Mouse (Mus musculus): Measurements from ENCODE around the gene Lyar. TPM values are rescaled to one million over a fixed set of nuclear protein-coding genes. Genes with fewer than 3 reads are reported as not detected.
A peak's percentile ranks its signal among the peaks of the same experiment; 100 is the strongest.

The Lyar gene
- total RNA-seq, 2 experiments from 2014 or later: 18.7 to 19.9 TPM

DNA sequence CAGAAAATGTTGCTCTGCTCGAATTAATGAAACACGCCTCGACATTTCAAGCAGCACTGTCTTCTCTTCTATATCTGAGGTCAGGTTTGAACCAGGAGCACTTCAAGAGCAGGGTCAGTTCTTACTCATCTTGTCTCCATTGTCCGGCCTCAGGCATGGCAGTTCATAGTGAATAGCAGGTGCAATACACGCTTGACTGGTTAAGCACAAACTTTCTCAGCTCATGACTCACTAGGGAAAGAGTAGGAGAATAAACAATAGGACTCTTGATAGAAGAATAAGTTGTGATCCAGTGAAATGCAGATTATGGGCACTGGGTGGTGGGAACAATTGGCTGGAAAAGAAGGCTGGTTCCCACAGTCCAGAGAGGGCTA lies 38.5 kb downstream of the Lyar start:
- TF ChIP-seq CTCF (IDR thresholded peaks at IDR 0.05): no peak
- Histone ChIP-seq H3K4me3 (no peak overlapping the region), H3K27ac (no peak overlapping the region)
- DNase-seq: no peak
- intact Hi-C loops (cut with DNase I): no loop called here

DNA sequence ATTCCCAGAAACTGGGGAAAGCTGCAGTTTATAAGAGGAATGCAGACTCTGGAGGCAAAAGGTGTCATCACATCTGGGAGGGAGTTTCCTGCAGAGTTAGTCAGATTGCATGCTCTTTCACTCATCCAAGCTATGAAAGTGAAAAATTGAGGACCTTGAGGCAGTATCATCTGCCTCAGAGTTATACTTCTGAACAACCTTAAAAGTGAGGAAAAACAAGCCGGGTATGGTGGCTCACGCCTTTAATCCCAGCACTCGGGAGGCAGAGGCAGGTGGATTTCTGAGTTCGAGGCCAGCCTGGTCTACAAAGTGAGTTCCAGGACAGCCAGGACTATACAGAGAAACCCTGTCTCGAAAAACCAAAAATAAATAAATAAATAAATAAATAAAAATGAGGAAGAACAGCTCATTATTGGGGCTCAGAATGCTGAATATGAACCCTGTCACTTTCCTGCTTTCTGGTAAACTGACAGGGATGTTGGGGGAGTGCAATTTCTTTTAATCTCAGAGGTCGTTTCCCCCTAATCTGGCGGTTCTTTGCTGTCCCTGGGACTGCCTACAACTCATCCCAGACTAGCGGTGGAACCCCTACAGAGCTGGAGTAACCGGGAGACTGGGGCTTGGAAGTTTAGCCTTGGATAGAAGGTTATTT lies 39.3 kb downstream of the Lyar start:
- intact Hi-C loops (cut with DNase I): loop anchor here (2.0 kb wide), 1 partner anchor 39 kb away; the partner anchor contains the start of genes Lyar and Zbtb49
- no peak for TF ChIP-seq CTCF (IDR thresholded peaks at IDR 0.05)
- no peak for DNase-seq
- peak overlapping the region; percentile 96 for H3K4me3 ChIP-seq
- H3K27ac ChIP-seq: peak overlapping the region; percentile 95

DNA sequence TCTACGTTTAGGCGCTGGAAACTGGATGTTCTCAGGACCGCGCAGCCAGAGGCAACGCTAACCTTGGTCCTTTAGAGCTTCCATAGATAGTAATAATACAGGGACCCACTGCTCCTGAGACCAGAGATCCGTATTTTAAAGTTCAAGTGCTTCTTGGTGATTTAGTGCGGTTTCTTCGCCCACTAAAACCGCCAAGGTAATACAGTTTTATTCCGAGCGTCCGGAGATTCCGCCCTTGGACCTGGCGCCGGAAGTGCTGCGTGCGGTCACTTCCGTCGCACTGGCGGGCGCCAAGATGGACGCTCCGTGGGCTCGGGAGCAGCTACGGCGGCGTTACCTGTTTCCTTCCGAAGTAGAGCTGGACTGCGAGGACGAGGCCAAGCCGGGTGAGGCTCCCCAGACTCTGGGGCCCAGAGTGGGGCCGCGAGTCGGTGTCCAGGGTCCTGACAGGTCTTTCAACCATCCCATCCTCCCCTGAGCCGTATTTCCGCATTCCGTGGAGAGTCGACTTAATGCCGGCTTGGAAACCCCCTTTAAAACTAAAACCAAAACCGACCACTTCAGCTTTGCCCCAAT lies 39.9 kb downstream of the Lyar start, which contains the start of gene Tmem128:
Gene Tmem128, plus strand, starts transcription at position 79 of the 576 bp plus-strand sequence.
- H3K4me3 ChIP-seq: peak within 1 kb of the TSS; percentile 96
- intact Hi-C loops (cut with DNase I): loop anchor here (2.0 kb wide), 1 partner anchor 39 kb away; the partner anchor contains the start of genes Lyar and Zbtb49
- peak within 1 kb of the TSS; percentile 95 for H3K27ac ChIP-seq
- no peak for TF ChIP-seq CTCF (IDR thresholded peaks at IDR 0.05)
- peak; percentile 75 for DNase-seq

DNA sequence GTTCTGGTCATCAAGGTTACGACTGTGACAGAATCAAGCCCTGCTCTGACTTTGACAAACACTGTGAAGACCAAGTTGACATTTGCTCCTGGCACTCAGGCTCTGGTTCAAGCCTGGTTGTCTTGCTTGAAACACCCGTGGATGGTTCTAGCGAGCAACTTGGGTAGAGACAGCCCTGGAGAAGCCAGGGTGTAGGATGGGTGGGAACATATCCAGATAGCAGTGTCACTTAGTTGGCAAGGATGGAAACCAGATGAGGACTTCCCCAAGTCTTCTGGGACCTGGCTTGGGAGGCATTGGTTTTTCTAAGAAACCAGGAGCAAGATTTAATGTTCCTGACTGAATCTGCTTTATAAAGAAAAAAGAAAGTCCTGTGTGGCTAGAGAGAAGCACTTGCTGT lies 50.7 kb downstream of the Lyar start:
- DNase-seq: no peak
- intact Hi-C loops (cut with DNase I): no loop called here
- Histone ChIP-seq H3K4me3 (no peak overlapping the region), H3K27ac (no peak overlapping the region)
- TF ChIP-seq CTCF (IDR thresholded peaks at IDR 0.05): no peak

DNA sequence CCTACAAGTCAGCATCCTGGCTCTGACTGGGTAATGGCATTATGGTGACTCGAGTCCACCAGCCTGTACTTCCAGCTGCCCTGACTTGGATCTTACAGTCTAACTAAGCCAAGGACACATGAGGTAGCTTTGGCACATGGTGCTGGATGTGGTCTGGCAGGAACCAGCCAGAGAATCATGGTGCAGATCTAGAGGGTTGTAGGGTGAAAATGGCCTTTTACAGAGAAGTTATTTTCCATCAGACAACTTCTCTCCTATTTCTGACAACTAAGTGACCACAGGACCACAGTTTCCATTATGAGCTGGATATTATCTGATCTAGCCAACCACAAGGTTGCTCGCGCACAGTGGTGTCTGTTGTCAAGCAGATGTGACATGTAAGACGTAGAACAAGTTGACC lies 53.6 kb downstream of the Lyar start:
- Histone ChIP-seq H3K27ac (no peak overlapping the region), H3K4me3 (no peak overlapping the region)
- TF ChIP-seq CTCF (IDR thresholded peaks at IDR 0.05): no peak
- DNase-seq: no peak
- intact Hi-C loops (cut with DNase I): no loop called here

DNA sequence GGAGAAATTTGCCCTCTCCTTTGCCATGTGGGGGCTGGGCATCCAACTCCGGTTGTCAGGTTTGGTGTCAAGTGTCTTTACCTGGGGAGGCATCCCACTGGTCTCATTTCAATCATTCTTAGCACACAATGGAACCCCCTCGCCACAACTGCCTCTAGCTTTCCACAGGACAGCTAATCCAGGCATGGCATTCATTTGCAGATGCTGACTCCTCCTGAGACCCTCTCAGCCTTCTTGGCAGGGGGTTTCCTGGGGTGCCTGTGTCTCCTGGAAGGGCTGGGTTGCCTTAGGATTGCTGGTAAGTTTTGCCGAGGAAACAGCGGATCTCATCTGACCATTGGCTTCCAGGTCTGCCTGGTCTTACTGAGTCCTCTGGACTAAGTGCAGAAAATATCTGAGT lies 55.5 kb downstream of the Lyar start, which contains the start of gene Otop1:
Gene Otop1, plus strand, starts transcription at position 202 of the 400 bp plus-strand sequence.
- intact Hi-C loops (cut with DNase I): no loop called here
- DNase-seq: no peak
- no peak for TF ChIP-seq CTCF (IDR thresholded peaks at IDR 0.05)
- Histone ChIP-seq H3K27ac (no peak within 1 kb of the TSS), H3K4me3 (no peak within 1 kb of the TSS)

DNA sequence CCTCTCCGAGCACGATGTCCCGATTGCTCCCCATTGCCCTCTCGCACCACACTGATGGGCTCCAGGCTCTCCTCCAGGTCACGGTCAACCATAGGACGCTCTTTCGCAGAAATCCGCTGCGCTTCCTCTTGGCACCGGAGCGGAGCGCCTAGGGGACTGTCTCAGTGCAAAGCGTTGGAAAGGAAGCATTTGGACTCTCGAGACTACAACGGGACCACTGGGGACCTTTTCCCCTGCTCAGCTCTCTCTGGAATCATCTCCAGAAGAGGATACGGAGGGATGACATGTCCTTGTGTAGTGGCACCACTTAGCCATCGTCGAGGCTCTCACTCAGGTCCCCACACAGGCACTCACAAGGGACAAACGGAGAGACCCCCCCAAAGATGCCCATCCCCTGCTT lies 56.2 kb downstream of the Lyar start:
- no peak for TF ChIP-seq CTCF (IDR thresholded peaks at IDR 0.05)
- no peak for DNase-seq
- H3K4me3 ChIP-seq: no peak overlapping the region
- H3K27ac ChIP-seq: no peak overlapping the region
- intact Hi-C loops (cut with DNase I): no loop called here

DNA sequence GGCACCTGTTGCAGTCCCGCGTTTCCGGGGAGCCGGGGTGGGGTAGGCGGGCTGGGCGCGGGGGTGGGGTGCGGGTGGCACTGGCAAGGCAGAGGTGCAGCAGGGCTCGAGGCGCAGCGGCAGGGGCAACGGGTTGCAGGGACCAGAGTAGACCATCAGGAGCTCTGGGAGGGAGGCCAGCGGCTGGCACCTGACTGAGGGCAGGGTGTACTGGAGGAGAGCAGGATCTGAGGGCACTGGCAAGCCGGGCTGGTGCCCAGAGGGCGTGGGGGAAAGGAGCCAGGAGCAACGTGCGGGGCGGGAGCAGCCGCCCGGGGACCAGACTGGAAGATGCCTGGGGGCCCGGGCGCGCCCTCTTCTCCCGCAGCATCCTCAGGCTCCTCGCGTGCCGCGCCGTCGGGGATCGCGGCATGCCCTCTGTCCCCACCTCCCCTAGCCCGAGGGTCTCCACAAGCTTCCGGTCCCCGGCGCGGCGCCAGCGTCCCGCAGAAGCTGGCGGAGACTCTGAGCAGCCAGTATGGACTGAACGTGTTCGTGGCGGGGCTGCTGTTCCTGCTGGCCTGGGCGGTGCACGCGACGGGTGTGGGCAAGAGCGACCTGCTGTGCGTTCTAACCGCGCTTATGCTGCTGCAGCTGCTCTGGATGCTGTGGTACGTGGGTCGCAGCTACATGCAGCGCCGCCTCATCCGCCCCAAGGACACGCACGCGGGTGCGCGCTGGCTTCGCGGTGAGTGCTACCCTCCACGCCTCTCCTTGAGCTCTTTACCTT lies 57.0 kb downstream of the Lyar start:
- Histone ChIP-seq H3K27ac (no peak overlapping the region), H3K4me3 (peak overlapping the region; percentile 30)
- no peak for DNase-seq
- no peak for TF ChIP-seq CTCF (IDR thresholded peaks at IDR 0.05)
- intact Hi-C loops (cut with DNase I): no loop called here

DNA sequence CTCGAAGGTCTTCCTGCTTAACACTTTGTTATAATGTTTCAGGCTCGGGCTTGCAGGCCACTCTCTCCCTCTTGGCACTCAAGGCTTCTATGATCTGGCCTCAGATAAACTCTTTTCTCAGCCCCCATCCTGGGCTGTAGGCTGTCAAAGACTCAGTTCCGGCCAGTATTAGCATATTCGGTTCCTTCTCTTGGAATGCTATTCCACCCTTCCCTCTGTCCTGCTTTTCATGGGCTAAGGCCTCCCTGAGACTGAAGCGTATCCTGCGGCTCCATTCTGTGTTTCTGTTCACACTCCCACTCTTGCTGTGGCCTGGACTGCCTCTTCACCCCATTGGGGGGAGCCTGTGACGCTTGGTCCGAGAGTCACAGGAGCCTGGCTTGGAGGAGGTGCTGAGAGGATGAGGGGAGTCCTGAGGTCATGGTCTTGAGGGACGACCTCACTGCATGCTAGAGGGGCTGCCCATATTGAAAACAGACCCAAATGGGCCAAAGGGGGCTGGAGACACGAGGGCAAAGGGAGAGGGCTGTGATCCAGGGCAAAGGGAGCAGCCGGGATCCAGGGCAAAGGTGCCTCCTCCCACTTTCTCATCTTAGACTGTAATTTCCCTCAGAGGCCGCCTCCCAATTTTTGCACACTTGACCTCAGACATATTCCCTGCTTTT lies 57.8 kb downstream of the Lyar start:
- TF ChIP-seq CTCF (IDR thresholded peaks at IDR 0.05): no peak
- no peak overlapping the region for H3K4me3 ChIP-seq
- no peak for DNase-seq
- intact Hi-C loops (cut with DNase I): no loop called here
- H3K27ac ChIP-seq: no peak overlapping the region

DNA sequence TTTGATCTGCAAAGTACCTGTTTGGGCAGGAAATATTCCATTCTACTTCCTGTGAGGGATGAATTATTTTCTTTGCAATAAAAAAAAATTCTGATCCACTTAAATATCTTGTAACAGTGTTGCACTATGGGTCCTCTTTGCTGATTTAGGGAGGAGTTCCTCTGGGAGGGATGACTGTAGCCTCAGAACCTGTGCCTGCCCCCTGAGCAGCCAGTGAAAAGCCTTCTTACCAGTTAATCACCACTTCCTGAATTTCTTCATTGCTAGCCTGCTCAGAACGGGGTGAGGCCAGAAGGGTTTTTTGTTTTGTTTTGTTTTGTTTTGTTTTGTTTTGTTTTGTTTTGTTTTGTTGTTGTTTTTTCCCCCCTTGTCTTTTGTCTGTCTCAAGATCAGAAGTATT lies 59.8 kb downstream of the Lyar start:
- no peak for TF ChIP-seq CTCF (IDR thresholded peaks at IDR 0.05)
- H3K27ac ChIP-seq: no peak overlapping the region
- DNase-seq: no peak
- no peak overlapping the region for H3K4me3 ChIP-seq
- intact Hi-C loops (cut with DNase I): no loop called here

Other genes starting within 250 kb of the Lyar start
- gene Stx18, start 181.7 kb upstream of the Lyar start, total RNA-seq (2021): 10 to 100 TPM; 14.3 to 15.1 TPM
- gene Nsg1, start 60.6 kb upstream of the Lyar start, total RNA-seq (2021): 1 to 10 TPM; 2.4 to 2.5 TPM
- gene Zbtb49, start within 50 bp of the Lyar start, total RNA-seq (2021): 1 to 10 TPM; 2.6 to 3.1 TPM
- gene Tmem128, start 39.7 kb downstream of the Lyar start, total RNA-seq (2021): 1 to 10 TPM; 6.6 to 8.1 TPM
- gene Otop1, start 55.5 kb downstream of the Lyar start, total RNA-seq (2021): under 1 TPM; 0.18 to 0.20 TPM
- not detected for gene Drd5, start 98.9 kb downstream of the Lyar start, total RNA-seq (2021)